ENCODE assay signal across 9 mouse cellular contexts in genomic region chr4:57153838-57154237, GRCm38 (mm10). TPM values are rescaled to one million over a fixed set of nuclear protein-coding genes. Genes with fewer than 3 reads are reported as not detected.
DNase-seq lines count a peak whose midpoint lies in the region; ATAC-seq and TF ChIP-seq lines count a peak whose summit lies in the region.
"Had no signal": no experiment of that assay in that cellular context is flagged by ENCODE, and none has a peak within 500 bp of the region (broad histone marks: within the 10 kb centered on the region; RNA-seq: fewer than 3 reads in every experiment).

No protein-coding gene starts in this region.

- H3K36me3 ChIP-seq in embryonic facial prominence, embryonic 10.5 days (replicated peaks), result no peaks in the 10 kb centered on the region
- no peaks in the 10 kb centered on the region for H3K36me3 ChIP-seq in kidney, adult 2 months (ENCODE audit: control insufficient read depth, insufficient read depth, low read length)
- H3K36me3 ChIP-seq in lung, embryonic 16.5 days (ENCODE audit: control insufficient read depth, insufficient read depth, low read length), result no peaks in the 10 kb centered on the region
- H3K36me3 ChIP-seq: G1E had no signal

- peak overlapping the region; percentile 35 for H3K4me3 ChIP-seq in embryonic facial prominence, embryonic 10.5 days
- H3K4me3 ChIP-seq in kidney, adult 2 months (ENCODE audit: insufficient read depth, low read depth, low read length), result no peak overlapping the region
- H3K4me3 ChIP-seq in lung, embryonic 16.5 days (ENCODE audit: low read length), result peak overlapping the region; percentile 24; the same call in 1 of the 2 replicates

- peak; percentile 91 for DNase-seq in heart, adult 11 months
- DNase-seq in heart, adult 9 months (ENCODE audit: low spot score in 2 of 2), result no peak
- DNase-seq in embryonic facial prominence, embryonic 10.5 days (ENCODE audit: low spot score), result no peak
- peak; percentile 62 for DNase-seq in kidney, adult 2 months
- no peak for DNase-seq in right cerebral cortex, postnatal 10 days (ENCODE audit: low spot score in 2 of 2)
- no peak for DNase-seq in cerebellum, postnatal 14 days

- ATAC-seq in lung, embryonic 16.5 days (ENCODE audit: low read depth), result peak; percentile 80
- ATAC-seq in granulocyte monocyte progenitor cell, adult 5-6 weeks (replicated peaks; ENCODE audit: poor library complexity, severe bottlenecking), result no peak

- H3K9me3 ChIP-seq in embryonic facial prominence, embryonic 10.5 days, result no peaks in the 10 kb centered on the region
- no peaks in the 10 kb centered on the region for H3K9me3 ChIP-seq in lung, embryonic 16.5 days (ENCODE audit: control insufficient read depth, low read length)

- peak overlapping the region; percentile 43 for H3K4me2 ChIP-seq in lung, embryonic 16.5 days (ENCODE audit: low read depth, low read length)

- peaks cover 29% of the 10 kb centered on the region for H3K4me1 ChIP-seq in embryonic facial prominence, embryonic 10.5 days
- peaks cover 7% of the 10 kb centered on the region; the same call in 1 of the 2 replicates for H3K4me1 ChIP-seq in kidney, adult 2 months (ENCODE audit: control insufficient read depth, insufficient read depth, low read length)
- peaks cover 19% of the 10 kb centered on the region for H3K4me1 ChIP-seq in lung, embryonic 16.5 days (replicated peaks; ENCODE audit: control insufficient read depth, insufficient read depth, low read length)

- H3K9ac ChIP-seq in lung, embryonic 16.5 days (ENCODE audit: low read length), result peak overlapping the region; percentile 58

- H3K27me3 ChIP-seq in embryonic facial prominence, embryonic 10.5 days (replicated peaks; ENCODE audit: low read depth, poor library complexity, severe bottlenecking), result no peaks in the 10 kb centered on the region
- no peaks in the 10 kb centered on the region for H3K27me3 ChIP-seq in kidney, adult 2 months (replicated peaks; ENCODE audit: control insufficient read depth, insufficient read depth, low read length)
- no peaks in the 10 kb centered on the region for H3K27me3 ChIP-seq in lung, embryonic 16.5 days (ENCODE audit: control insufficient read depth, insufficient read depth, low read depth, low read length)

- TF ChIP-seq CTCF in kidney, adult 2 months (conservative IDR thresholded peaks at IDR 0.05; ENCODE audit: insufficient read depth, insufficient read length, low read depth, low read length), result no peak

- WGBS in embryonic facial prominence, embryonic 10.5 days, result 27% methylated on average over 8 of the region's 8 CpGs
- 27% methylated on average over 8 of the region's 8 CpGs for WGBS in kidney, adult 2 months
- WGBS in lung, embryonic 16.5 days, result 31% methylated on average over 8 of the region's 8 CpGs

- no peak for TF ChIP-seq POLR2A in kidney, adult 2 months (IDR thresholded peaks at IDR 0.05; ENCODE audit: low read depth, low read length)

- H3K27ac ChIP-seq in embryonic facial prominence, embryonic 10.5 days (replicated peaks), result peak overlapping the region; percentile 84
- H3K27ac ChIP-seq in kidney, adult 2 months (ENCODE audit: insufficient read depth, low read depth, low read length), result peak overlapping the region; percentile 78
- H3K27ac ChIP-seq in lung, embryonic 16.5 days (ENCODE audit: low read length), result peak overlapping the region; percentile 90

RNA-seq across cellular contexts. Expression of gene Epb41l4b, which starts 10.6 kb away (rescaled TPM):
- 1.2 and 1.4 TPM in 2 replicates for polyA plus RNA-seq in embryonic facial prominence, embryonic 10.5 days (2016; fragmentation: Nextera tagmentation; extraction: Ambion mirVana)
- polyA plus RNA-seq in kidney, adult 2 months (2012; rRNA removed), result 15.8 and 17.9 TPM in 2 replicates
- polyA plus RNA-seq in lung, embryonic 16.5 days (2015; fragmentation: Nextera tagmentation; extraction: Ambion mirVana), result 1.4 and 1.9 TPM in 2 replicates
- total RNA-seq in granulocyte monocyte progenitor cell, adult 5-6 weeks (2014; fragmentation: Nextera tagmentation), result 4.5 and 12.7 TPM in 2 replicates
- total RNA-seq in granulocyte monocyte progenitor cell, adult 5-6 weeks (2017), result 1.8 and 2.5 TPM in 2 replicates
- polyA plus RNA-seq: G1E had no signal

Comparison
In these comparisons a context has a peak if more than half of its experiments do, and no peak if none do; other contexts are left out.
1. DNase-seq: peak in heart, adult 11 months (single experiment) and kidney, adult 2 months (single experiment); none in heart, adult 9 months (0 of 2), embryonic facial prominence, embryonic 10.5 days (single experiment), right cerebral cortex, postnatal 10 days (0 of 2) and cerebellum, postnatal 14 days (0 of 2).
2. Peak in every context shown above with its lines, with median percentiles within 50 percentile points of each other: H3K27ac ChIP-seq.